ENCODE assay signal across 8 mouse cellular contexts in genomic region chr11:113683957-113684706, GRCm38 (mm10). TPM values are rescaled to one million over a fixed set of nuclear protein-coding genes. Genes with fewer than 3 reads are reported as not detected.
DNase-seq lines count a peak whose midpoint lies in the region; ATAC-seq and TF ChIP-seq lines count a peak whose summit lies in the region.

Gene Fam104a (minus strand): TSS chr11:113684155.
Gene D11Wsu47e (plus strand): TSS chr11:113684412.

- H3K27ac ChIP-seq in hindbrain, embryonic 14.5 days: peak within 1 kb of the TSS; percentile 90

- under 1% methylated on average over 67 of the region's 73 CpGs for WGBS in hindbrain, embryonic 14.5 days

- no peaks in the 10 kb centered on the region for H3K27me3 ChIP-seq in Patski
- no peaks in the 10 kb centered on the region for H3K27me3 ChIP-seq in hindbrain, embryonic 14.5 days (ENCODE audit: control insufficient read depth, insufficient read depth, low read length)

- peaks cover 17% of the 10 kb centered on the region for H3K36me3 ChIP-seq in hindbrain, embryonic 14.5 days (replicated peaks; ENCODE audit: control insufficient read depth, insufficient read depth)

- DNase-seq in Patski (ENCODE audit: low read depth, low spot score): peak; percentile 64
- DNase-seq in cerebellum, postnatal 14 days: peak; percentile 96 to 97
- peak; percentile 93 to 96 for DNase-seq in frontal cortex, postnatal 25 days (ENCODE audit: low spot score in 2 of 2)
- DNase-seq in hindbrain, embryonic 14.5 days (ENCODE audit: low spot score): peak; percentile 96
- DNase-seq in layer of hippocampus, postnatal 36 days: peak; percentile 95 to 96
- DNase-seq in lung, postnatal 36 days: peak; percentile 97
- peak; percentile 98 for DNase-seq in retina, postnatal 1 day
- DNase-seq in urinary bladder, adult 18-20 months (ENCODE audit: low spot score in 2 of 2): peak; percentile 92 to 96

- POLR2A ChIA-PET in Patski (lab: Charles Lee): interaction anchor here (0.9 to 1.3 kb wide), 2 partner anchors 10 to 30 kb away, joined by 3 to 5 read pairs; no protein-coding TSS in a partner anchor

- TF ChIP-seq CTCF in Patski (IDR thresholded peaks at IDR 0.05): no peak

- in situ Hi-C loops in Patski (cut with MboI; ENCODE audit: low pct_unique_long_range_greater_than_20kb): no loop called here

- no peaks in the 10 kb centered on the region for H3K9me3 ChIP-seq in hindbrain, embryonic 14.5 days (ENCODE audit: control insufficient read depth, low read length)

- peak within 1 kb of the TSS; percentile 81 for H3K9ac ChIP-seq in hindbrain, embryonic 14.5 days

- CTCF ChIA-PET in Patski (lab: Charles Lee): no interaction called here

- peak within 1 kb of the TSS; percentile 90 for H3K4me2 ChIP-seq in hindbrain, embryonic 14.5 days (replicated peaks)

- H3K4me1 ChIP-seq in hindbrain, embryonic 14.5 days (replicated peaks; ENCODE audit: control insufficient read depth, insufficient read depth, low read length): peaks cover 35% of the 10 kb centered on the region

- peak within 1 kb of the TSS; percentile 89 for H3K4me3 ChIP-seq in hindbrain, embryonic 14.5 days (replicated peaks; ENCODE audit: low read length)

- peak; percentile 91 for ATAC-seq in Patski
- ATAC-seq in hindbrain, embryonic 14.5 days (ENCODE audit: low FRiP score): peak; percentile 94

RNA-seq across cellular contexts. Expression of gene Fam104a, which starts in this region (rescaled TPM):
- 46.0 TPM for polyA plus RNA-seq in Patski (2021)
- polyA plus RNA-seq in hindbrain, embryonic 14.5 days (2014; fragmentation: Nextera tagmentation; extraction: Ambion mirVana): 42.3 and 43.7 TPM in 2 replicates
- 10 to 100 TPM; 26.5 to 26.6 TPM for total RNA-seq in layer of hippocampus, postnatal 36 days (2021)

RNA-seq across cellular contexts. Expression of gene D11Wsu47e, which starts in this region (rescaled TPM):
- polyA plus RNA-seq in Patski (2021): 18.3 TPM
- polyA plus RNA-seq in hindbrain, embryonic 14.5 days (2014; fragmentation: Nextera tagmentation; extraction: Ambion mirVana): 22.2 and 24.2 TPM in 2 replicates
- total RNA-seq in layer of hippocampus, postnatal 36 days (2021): 10 to 100 TPM; 15.0 to 17.3 TPM

Comparison
In these comparisons a context has a peak if more than half of its experiments do, and no peak if none do; other contexts are left out.
1. Peak in every context shown above with its lines: DNase-seq, ATAC-seq, H3K4me3 ChIP-seq and H3K27ac ChIP-seq.